In the genomic region with DNA sequence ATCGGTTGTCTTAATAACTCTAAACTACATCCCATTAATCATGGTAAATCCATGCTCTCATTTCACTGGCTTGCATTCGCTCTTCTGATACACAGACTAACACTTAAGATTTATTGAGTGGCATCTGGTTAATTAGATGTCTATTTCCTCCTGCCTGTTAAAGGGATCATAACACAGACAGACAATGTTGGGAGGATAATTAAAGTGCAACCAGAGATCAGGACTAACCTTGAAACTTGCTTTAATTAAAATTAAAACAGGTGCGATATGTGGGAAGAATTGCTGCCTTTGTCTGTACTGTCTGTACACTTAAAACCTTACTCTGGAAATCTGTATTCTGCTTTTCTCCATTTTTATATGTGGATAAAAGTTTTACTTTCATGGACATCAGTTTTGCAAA, we compare ENCODE assay signal across 16 mouse cellular contexts.
"Had no signal": no experiment of that assay in that cellular context is flagged by ENCODE, and none has a peak within 500 bp of the region (broad histone marks: within the 10 kb centered on the region; RNA-seq: fewer than 3 reads in every experiment).

No protein-coding gene starts in this region.

- H3K9ac ChIP-seq: neural tube, embryonic 13.5 days; neural tube, embryonic 15.5 days; stomach, embryonic 15.5 days had no signal

- DNase-seq: retina, postnatal 1 day; right cerebral cortex, adult 18-20 months; right cerebral cortex, postnatal 14 days; right cerebral cortex, postnatal 25 days; right cerebral cortex, postnatal 4 days; spleen, adult 18-20 months; thymus, adult 18-20 months; thymus, adult 2 months; thymus, postnatal 14 days; thymus, postnatal 25 days; thymus, postnatal 36 days; thymus, postnatal 4 days had no signal

- H3K4me3 ChIP-seq: neural tube, embryonic 13.5 days; neural tube, embryonic 15.5 days; stomach, embryonic 15.5 days had no signal

- H3K4me2 ChIP-seq: neural tube, embryonic 13.5 days; neural tube, embryonic 15.5 days; stomach, embryonic 15.5 days had no signal

- H3K36me3 ChIP-seq: neural tube, embryonic 13.5 days; neural tube, embryonic 15.5 days; stomach, embryonic 15.5 days had no signal

- H3K27me3 ChIP-seq: neural tube, embryonic 13.5 days; neural tube, embryonic 15.5 days; stomach, embryonic 15.5 days had no signal

- H3K4me1 ChIP-seq: neural tube, embryonic 13.5 days; neural tube, embryonic 15.5 days; stomach, embryonic 15.5 days had no signal

- H3K9me3 ChIP-seq: neural tube, embryonic 13.5 days; neural tube, embryonic 15.5 days; stomach, embryonic 15.5 days had no signal

- H3K27ac ChIP-seq: neural tube, embryonic 13.5 days; neural tube, embryonic 15.5 days; stomach, embryonic 15.5 days; stomach, postnatal 0 days had no signal
